Mouse (Mus musculus): ENCODE measurements around the gene Gm21887.
"Not testable (repeated sequence)": the region's sequence is repeated elsewhere in the genome, so short reads cannot be mapped to it uniquely, and the experiment has no call there.

- not testable (repeated sequence) for TF ChIP-seq POLR2A (IDR thresholded peaks at IDR 0.05; ENCODE audit: borderline replicate concordance, control insufficient read depth, low read depth, low read length); CTCF (IDR thresholded peaks at IDR 0.05; ENCODE audit: control insufficient read depth, insufficient read depth, low read length)
Observed at GRCm38 (mm10) chrX:170007375-170008178, 1.9 kb upstream of the Gm21887 start.
